Mouse (Mus musculus) cerebellum, postnatal 14 days (tissue): ENCODE results near the gene Olfr1112.
"Not testable (repeated sequence)": the region's sequence is repeated elsewhere in the genome, so short reads cannot be mapped to it uniquely, and the experiment has no call there.

Experiments
- DNase-seq, 2 experiments: peaks; one replicate each; pipeline ENCODE4 v3.0.0; 2021; ENCODE audit warnings: mixed read lengths in 2 of 2

Olfr1112 gene

GRCm38 (mm10) chr2:87187498-87187897 lies at the start of gene Olfr1112:
Gene Olfr1112 (plus strand): TSS chr2:87187798.
- no peak for DNase-seq

GRCm38 (mm10) chr2:87140200-87140599 lies 47.4 kb upstream of the Olfr1112 start, which contains the start of gene Olfr1110:
Gene Olfr1110 (minus strand): TSS chr2:87140300.
- no peak for DNase-seq

GRCm38 (mm10) chr2:87152524-87152923 lies 35.1 kb upstream of the Olfr1112 start, which contains the start of gene Olfr1111:
Gene Olfr1111 (minus strand): TSS chr2:87152624.
- DNase-seq = no peak

GRCm38 (mm10) chr2:87167731-87168130 lies 19.9 kb upstream of the Olfr1112 start:
- not testable (repeated sequence) for DNase-seq

DNA sequence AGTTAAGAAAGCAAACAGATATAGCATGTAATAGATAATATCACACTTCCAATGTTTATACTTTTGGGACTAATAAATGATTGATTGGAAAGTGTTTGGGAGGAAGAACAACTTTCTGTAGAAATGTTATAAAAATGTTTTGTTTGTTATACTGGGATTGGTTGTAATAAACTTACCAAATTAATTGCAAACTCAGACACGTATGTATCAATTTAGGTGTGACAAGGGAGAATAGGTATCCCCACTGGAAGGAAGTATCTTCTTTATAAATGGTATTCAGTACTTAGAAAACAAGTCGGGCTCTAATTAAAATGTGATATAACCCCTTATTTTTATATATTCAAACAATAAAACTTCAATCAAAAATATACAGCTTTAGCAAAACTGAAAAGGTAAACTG lies 21.1 kb downstream of the Olfr1112 start, which contains the start of gene Olfr1113:
TSS of gene Olfr1113 (plus strand) at position 301 of the 400 bp plus-strand sequence.
- DNase-seq = no peak
